ENCODE assay signal across 8 mouse cellular contexts in the genomic region with DNA sequence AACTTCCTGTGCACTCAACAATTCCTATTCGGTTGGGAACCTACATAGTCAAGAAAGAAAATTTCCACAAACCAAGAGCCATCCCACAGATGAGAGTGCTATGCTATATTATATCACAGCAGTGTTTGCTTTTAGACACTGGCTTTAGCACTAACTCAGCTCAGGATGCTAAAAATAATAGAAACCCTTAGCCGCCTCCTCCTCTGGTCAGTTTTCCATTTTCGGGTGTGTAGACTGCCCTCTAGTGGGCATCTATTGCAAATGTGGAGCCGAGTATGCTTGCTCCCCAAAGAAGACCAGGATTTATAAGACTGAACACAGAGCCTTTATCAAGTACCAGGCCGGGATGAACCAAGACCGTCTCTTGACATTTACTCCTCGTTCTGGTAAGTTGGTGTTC.
DNase-seq lines count a peak whose midpoint lies in the region; ATAC-seq lines count a peak whose summit lies in the region.

No protein-coding gene starts in this region.

- no peaks in the 10 kb centered on the region for H3K4me1 ChIP-seq in stomach, embryonic 16.5 days (ENCODE audit: control insufficient read depth, insufficient read depth, low read length)

- no peak overlapping the region for H3K27ac ChIP-seq in stomach, embryonic 16.5 days (ENCODE audit: low read length)

- ATAC-seq in stomach, embryonic 16.5 days (ENCODE audit: insufficient read depth, low FRiP score) = peak; percentile 56; the same call in 1 of the 2 replicates

- no peak overlapping the region for H3K4me2 ChIP-seq in stomach, embryonic 16.5 days (ENCODE audit: low read depth, low read length)

- no peaks in the 10 kb centered on the region for H3K36me3 ChIP-seq in stomach, embryonic 16.5 days (ENCODE audit: control insufficient read depth, insufficient read depth, low read length)

- DNase-seq in heart, postnatal 4 days = peak; percentile 49
- DNase-seq in heart, adult 9 months (ENCODE audit: low spot score in 2 of 2) = no peak
- DNase-seq in cerebellum, adult 8-10 months = peak; percentile 8
- DNase-seq in frontal cortex, postnatal 36 days (ENCODE audit: low spot score in 2 of 2) = peak; percentile 18 to 61
- DNase-seq in layer of hippocampus, adult 9-11 months = peak; percentile 32
- DNase-seq in mesoderm, embryonic 11.5 days (ENCODE audit: low read depth, low spot score) = peak; percentile 74
- DNase-seq in testis, postnatal 10 days (ENCODE audit: low spot score) = no peak

- H3K4me3 ChIP-seq in stomach, embryonic 16.5 days (replicated peaks; ENCODE audit: low read length) = no peak overlapping the region

- H3K27me3 ChIP-seq in stomach, embryonic 16.5 days (ENCODE audit: control insufficient read depth, insufficient read depth, low read length) = no peaks in the 10 kb centered on the region

- no peaks in the 10 kb centered on the region for H3K9me3 ChIP-seq in stomach, embryonic 16.5 days (replicated peaks; ENCODE audit: control insufficient read depth, low read length)

- WGBS in stomach, embryonic 16.5 days = 36% methylated on average over 7 of the region's 7 CpGs

- H3K9ac ChIP-seq in stomach, embryonic 16.5 days (ENCODE audit: low read length) = no peak overlapping the region

Comparison
In these comparisons a context has a peak if more than half of its experiments do, and no peak if none do; other contexts are left out.
1. DNase-seq: peak in heart, postnatal 4 days (single experiment), cerebellum, adult 8-10 months (single experiment), frontal cortex, postnatal 36 days (2 of 2), layer of hippocampus, adult 9-11 months (single experiment) and mesoderm, embryonic 11.5 days (single experiment); none in heart, adult 9 months (0 of 2) and testis, postnatal 10 days (single experiment).